Mouse (Mus musculus) lung, postnatal 10 days (tissue): ENCODE data around the gene Kazn.

Experiments
- DNase-seq: peaks from one replicate; pipeline ENCODE4 v3.0.0; 2021

Gene Kazn

GRCm38 (mm10) chr4:142052391-142053132, 186.6 kb downstream of the Kazn start:
- peak; percentile 26 for DNase-seq
